Mouse (Mus musculus) megakaryocyte-erythroid progenitor cell, adult 5 weeks (primary cell): ENCODE results near the gene Hnrnpa2b1. TPM values are rescaled to one million over a fixed set of nuclear protein-coding genes. Genes with fewer than 3 reads are reported as not detected.

Experiments used
- polyA plus RNA-seq: library from polyadenylated mRNA; stranded (reverse); fragments of >175 nt; gene quantifications from 2 replicates; pipeline ENCODE4 v1.2.3, GENCODE M21; 2012

Hnrnpa2b1 gene
- 412 and 594 TPM in 2 replicates for polyA plus RNA-seq

GRCm38 (mm10) chr6:51469715-51470310 lies at the start of gene Hnrnpa2b1:
Gene Hnrnpa2b1 (minus strand): TSS chr6:51469894.

GRCm38 (mm10) chr6:51470311-51471178 lies 851 bp upstream of the Hnrnpa2b1 start, which contains the start of gene Cbx3:
Gene Cbx3 (plus strand): TSS chr6:51470360.

GRCm38 (mm10) chr6:51432535-51433397 lies 36.9 kb downstream of the Hnrnpa2b1 start, which contains the start of gene Nfe2l3:
Gene Nfe2l3 (plus strand): TSS chr6:51432670.

Other genes starting within 250 kb of the Hnrnpa2b1 start
- gene Nfe2l3, start 37.2 kb downstream of the Hnrnpa2b1 start, polyA plus RNA-seq, result 0.13 TPM in 1 of 2 replicates, not detected in the other
- 61.0 and 69.0 TPM in 2 replicates for gene Cbx3, start 466 bp upstream of the Hnrnpa2b1 start, polyA plus RNA-seq
- gene Snx10, start 54.0 kb upstream of the Hnrnpa2b1 start, polyA plus RNA-seq, result 3.8 and 3.9 TPM in 2 replicates